Mouse (Mus musculus) stomach, postnatal 0 days (tissue): Measurements from ENCODE around the gene Ptpn7.

Experiments used
- CTCF ChIP-seq: IDR thresholded peaks from 2 replicates; pipeline ENCODE4 v1.5.1; 2016; ENCODE audit warnings: antibody characterized with exemption, low read depth, mild to moderate bottlenecking, moderate library complexity
- EP300 ChIP-seq: optimal IDR thresholded peaks from 2 replicates; pipeline ENCODE3; 2016; ENCODE audit warnings: antibody characterized with exemption

DNA sequence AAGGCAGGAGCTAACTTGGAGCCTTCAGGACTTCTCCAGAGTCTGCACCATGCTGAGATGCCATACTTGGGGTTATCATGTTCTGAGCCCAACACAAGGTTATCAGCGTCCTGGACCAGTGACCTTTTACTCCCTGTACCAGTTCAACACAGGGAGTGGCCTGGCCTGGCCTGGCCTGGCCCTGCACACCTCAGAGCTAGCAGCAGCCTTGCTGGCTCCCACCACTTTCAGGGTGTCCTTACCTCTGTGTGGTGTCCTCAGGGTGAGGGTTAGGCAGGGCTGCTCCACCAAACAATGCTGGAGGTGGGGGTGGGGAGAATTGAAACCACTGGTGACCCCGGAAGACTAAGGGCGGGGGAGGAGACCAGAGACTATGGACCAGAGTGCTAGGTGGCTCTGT, 50.5 kb downstream of the Ptpn7 start:
- TF ChIP-seq CTCF (no peak), EP300 (no peak)
